Mouse (Mus musculus): ENCODE measurements around the gene Irak1bp1.

The Irak1bp1 gene

GRCm38 (mm10) chr9:82829007-82829689 lies at the start of gene Irak1bp1:
Gene Irak1bp1 (plus strand): TSS chr9:82829540.
- in situ Hi-C loops (cut with MboI; ENCODE audit: low pct_unique_long_range_greater_than_20kb in 1 of 2, low sequenced_read_pairs in 2 of 2, unreplicated experiment in 1 of 2), result no loop called here

- in situ Hi-C loops (cut with MboI; ENCODE audit: low pct_unique_long_range_greater_than_20kb in 1 of 2, low sequenced_read_pairs in 2 of 2, unreplicated experiment in 1 of 2), result no loop called here
These were observed 41.0 kb upstream of the Irak1bp1 start for GRCm38 (mm10) chr9:82788375-82788774.

GRCm38 (mm10) chr9:82800360-82800759 lies 29.0 kb upstream of the Irak1bp1 start:
- in situ Hi-C loops (cut with MboI; ENCODE audit: low pct_unique_long_range_greater_than_20kb in 1 of 2, low sequenced_read_pairs in 2 of 2, unreplicated experiment in 1 of 2), result no loop called here

- in situ Hi-C loops (cut with MboI; ENCODE audit: low pct_unique_long_range_greater_than_20kb in 1 of 2, low sequenced_read_pairs in 2 of 2, unreplicated experiment in 1 of 2), result no loop called here
These were observed 22.2 kb upstream of the Irak1bp1 start for GRCm38 (mm10) chr9:82807129-82807528.

- in situ Hi-C loops (cut with MboI; ENCODE audit: low pct_unique_long_range_greater_than_20kb in 1 of 2, low sequenced_read_pairs in 2 of 2, unreplicated experiment in 1 of 2), result no loop called here
These were observed 21.7 kb upstream of the Irak1bp1 start for GRCm38 (mm10) chr9:82807635-82808034.

- in situ Hi-C loops (cut with MboI; ENCODE audit: low pct_unique_long_range_greater_than_20kb in 1 of 2, low sequenced_read_pairs in 2 of 2, unreplicated experiment in 1 of 2), result no loop called here
These were observed 17.0 kb upstream of the Irak1bp1 start for GRCm38 (mm10) chr9:82812172-82812963.

- in situ Hi-C loops (cut with MboI; ENCODE audit: low pct_unique_long_range_greater_than_20kb in 1 of 2, low sequenced_read_pairs in 2 of 2, unreplicated experiment in 1 of 2), result no loop called here
These were observed 14.8 kb upstream of the Irak1bp1 start for GRCm38 (mm10) chr9:82814536-82814935.

- in situ Hi-C loops (cut with MboI; ENCODE audit: low pct_unique_long_range_greater_than_20kb in 1 of 2, low sequenced_read_pairs in 2 of 2, unreplicated experiment in 1 of 2), result no loop called here
These were observed 14.0 kb upstream of the Irak1bp1 start for GRCm38 (mm10) chr9:82815257-82815785.

GRCm38 (mm10) chr9:82826426-82826825 lies 2.9 kb upstream of the Irak1bp1 start:
- in situ Hi-C loops (cut with MboI; ENCODE audit: low pct_unique_long_range_greater_than_20kb in 1 of 2, low sequenced_read_pairs in 2 of 2, unreplicated experiment in 1 of 2), result no loop called here

- in situ Hi-C loops (cut with MboI; ENCODE audit: low pct_unique_long_range_greater_than_20kb in 1 of 2, low sequenced_read_pairs in 2 of 2, unreplicated experiment in 1 of 2), result no loop called here
These were observed 522 bp downstream of the Irak1bp1 start for GRCm38 (mm10) chr9:82829693-82830430.

GRCm38 (mm10) chr9:82831891-82832290 lies 2.6 kb downstream of the Irak1bp1 start:
- in situ Hi-C loops (cut with MboI; ENCODE audit: low pct_unique_long_range_greater_than_20kb in 1 of 2, low sequenced_read_pairs in 2 of 2, unreplicated experiment in 1 of 2), result no loop called here

- in situ Hi-C loops (cut with MboI; ENCODE audit: low pct_unique_long_range_greater_than_20kb in 1 of 2, low sequenced_read_pairs in 2 of 2, unreplicated experiment in 1 of 2), result no loop called here
These were observed 6.6 kb downstream of the Irak1bp1 start for GRCm38 (mm10) chr9:82835921-82836320.

GRCm38 (mm10) chr9:82842671-82843070 lies 13.3 kb downstream of the Irak1bp1 start:
- in situ Hi-C loops (cut with MboI; ENCODE audit: low pct_unique_long_range_greater_than_20kb in 1 of 2, low sequenced_read_pairs in 2 of 2, unreplicated experiment in 1 of 2), result no loop called here

GRCm38 (mm10) chr9:82854040-82854439 lies 24.7 kb downstream of the Irak1bp1 start:
- in situ Hi-C loops (cut with MboI; ENCODE audit: low pct_unique_long_range_greater_than_20kb in 1 of 2, low sequenced_read_pairs in 2 of 2, unreplicated experiment in 1 of 2), result no loop called here

GRCm38 (mm10) chr9:82854973-82855614 lies 25.8 kb downstream of the Irak1bp1 start:
- in situ Hi-C loops (cut with MboI; ENCODE audit: low pct_unique_long_range_greater_than_20kb in 1 of 2, low sequenced_read_pairs in 2 of 2, unreplicated experiment in 1 of 2), result no loop called here

- in situ Hi-C loops (cut with MboI; ENCODE audit: low pct_unique_long_range_greater_than_20kb in 1 of 2, low sequenced_read_pairs in 2 of 2, unreplicated experiment in 1 of 2), result no loop called here
These were observed 26.9 kb downstream of the Irak1bp1 start for GRCm38 (mm10) chr9:82856241-82856640.

GRCm38 (mm10) chr9:82860805-82861204 lies 31.5 kb downstream of the Irak1bp1 start:
- in situ Hi-C loops (cut with MboI; ENCODE audit: low pct_unique_long_range_greater_than_20kb in 1 of 2, low sequenced_read_pairs in 2 of 2, unreplicated experiment in 1 of 2), result no loop called here

- in situ Hi-C loops (cut with MboI; ENCODE audit: low pct_unique_long_range_greater_than_20kb in 1 of 2, low sequenced_read_pairs in 2 of 2, unreplicated experiment in 1 of 2), result no loop called here
These were observed 32.0 kb downstream of the Irak1bp1 start for GRCm38 (mm10) chr9:82861316-82861715.
